Mouse (Mus musculus): Measurements from ENCODE around the gene Nxn. TPM values are rescaled to one million over a fixed set of nuclear protein-coding genes. Genes with fewer than 3 reads are reported as not detected.

The Nxn gene
- polyA plus RNA-seq, 1 experiment: 7.4 TPM

- Histone ChIP-seq H3K27ac (ENCODE audit: insufficient read depth, low read depth, low read length) (no peak overlapping the region), H3K4me3 (ENCODE audit: low read depth, low read length) (no peak overlapping the region), H3K4me1 (ENCODE audit: control insufficient read depth, insufficient read depth, insufficient read length, low read length) (peaks cover 4% of the 10 kb centered on the region; the same call in 1 of the 2 replicates), H3K36me3 (ENCODE audit: control insufficient read depth, insufficient read depth, low read length) (no peaks in the 10 kb centered on the region), H3K27me3 (ENCODE audit: control insufficient read depth, insufficient read depth, low read length) (no peaks in the 10 kb centered on the region)
- WGBS: 66% methylated on average over 6 of the region's 6 CpGs
- TF ChIP-seq POLR2A (IDR thresholded peaks at IDR 0.05; ENCODE audit: low read depth, low read length) (no peak), CTCF (IDR thresholded peaks at IDR 0.05; ENCODE audit: extremely low read depth, insufficient read length, insufficient replicate concordance, low read depth, low read length) (no peak)
Measured at GRCm38 (mm10) chr11:76314140-76314539, 84.8 kb downstream of the Nxn start.

GRCm38 (mm10) chr11:76312805-76313204 lies 86.1 kb downstream of the Nxn start:
- WGBS: 23% methylated on average over 4 of the region's 4 CpGs
- H3K27ac ChIP-seq (ENCODE audit: insufficient read depth, low read depth, low read length): no peak overlapping the region

GRCm38 (mm10) chr11:76311224-76312000 lies 87.5 kb downstream of the Nxn start:
- 83% methylated on average over 12 of the region's 12 CpGs for WGBS
- Histone ChIP-seq H3K36me3 (ENCODE audit: control insufficient read depth, insufficient read depth, low read length) (no peaks in the 10 kb centered on the region), H3K27ac (ENCODE audit: insufficient read depth, low read depth, low read length) (no peak overlapping the region), H3K27me3 (ENCODE audit: control insufficient read depth, insufficient read depth, low read length) (no peaks in the 10 kb centered on the region), H3K4me1 (ENCODE audit: control insufficient read depth, insufficient read depth, insufficient read length, low read length) (peaks cover 4% of the 10 kb centered on the region; the same call in 1 of the 2 replicates), H3K4me3 (ENCODE audit: low read depth, low read length) (no peak overlapping the region)
- TF ChIP-seq POLR2A (IDR thresholded peaks at IDR 0.05; ENCODE audit: low read depth, low read length) (no peak), CTCF (IDR thresholded peaks at IDR 0.05; ENCODE audit: extremely low read depth, insufficient read length, insufficient replicate concordance, low read depth, low read length) (no peak)

More at GRCm38 (mm10) chr11:76312805-76313204, 86.1 kb downstream of the Nxn start:
- Histone ChIP-seq H3K27me3 (ENCODE audit: control insufficient read depth, insufficient read depth, low read length) (no peaks in the 10 kb centered on the region), H3K4me1 (ENCODE audit: control insufficient read depth, insufficient read depth, insufficient read length, low read length) (peaks cover 4% of the 10 kb centered on the region; the same call in 1 of the 2 replicates), H3K4me3 (ENCODE audit: low read depth, low read length) (no peak overlapping the region), H3K36me3 (ENCODE audit: control insufficient read depth, insufficient read depth, low read length) (no peaks in the 10 kb centered on the region)
- TF ChIP-seq POLR2A (IDR thresholded peaks at IDR 0.05; ENCODE audit: low read depth, low read length) (no peak), CTCF (IDR thresholded peaks at IDR 0.05; ENCODE audit: extremely low read depth, insufficient read length, insufficient replicate concordance, low read depth, low read length) (no peak)

GRCm38 (mm10) chr11:76309868-76310267 lies 89.1 kb downstream of the Nxn start:
- H3K27me3 ChIP-seq (ENCODE audit: control insufficient read depth, insufficient read depth, low read length): no peaks in the 10 kb centered on the region
- H3K4me1 ChIP-seq (ENCODE audit: control insufficient read depth, insufficient read depth, insufficient read length, low read length): peaks cover 4% of the 10 kb centered on the region; the same call in 1 of the 2 replicates
- no peak overlapping the region for H3K27ac ChIP-seq (ENCODE audit: insufficient read depth, low read depth, low read length)
- no peak overlapping the region for H3K4me3 ChIP-seq (ENCODE audit: low read depth, low read length)
- TF ChIP-seq CTCF (IDR thresholded peaks at IDR 0.05; ENCODE audit: extremely low read depth, insufficient read length, insufficient replicate concordance, low read depth, low read length) (no peak), POLR2A (IDR thresholded peaks at IDR 0.05; ENCODE audit: low read depth, low read length) (no peak)
- no peaks in the 10 kb centered on the region for H3K36me3 ChIP-seq (ENCODE audit: control insufficient read depth, insufficient read depth, low read length)
- 71% methylated on average over 5 of the region's 5 CpGs for WGBS

- 43% methylated on average over 6 of the region's 6 CpGs for whole genome bisulfite sequencing
- Histone ChIP-seq H3K4me1 (ENCODE audit: control insufficient read depth, insufficient read depth, insufficient read length, low read length) (peaks cover 4% of the 10 kb centered on the region; the same call in 1 of the 2 replicates), H3K27ac (ENCODE audit: insufficient read depth, low read depth, low read length) (no peak overlapping the region), H3K4me3 (ENCODE audit: low read depth, low read length) (no peak overlapping the region), H3K36me3 (ENCODE audit: control insufficient read depth, insufficient read depth, low read length) (no peaks in the 10 kb centered on the region), H3K27me3 (ENCODE audit: control insufficient read depth, insufficient read depth, low read length) (no peaks in the 10 kb centered on the region)
- TF ChIP-seq POLR2A (IDR thresholded peaks at IDR 0.05; ENCODE audit: low read depth, low read length) (no peak), CTCF (IDR thresholded peaks at IDR 0.05; ENCODE audit: extremely low read depth, insufficient read length, insufficient replicate concordance, low read depth, low read length) (no peak)
Measured at GRCm38 (mm10) chr11:76309072-76309471, 89.9 kb downstream of the Nxn start.

DNA sequence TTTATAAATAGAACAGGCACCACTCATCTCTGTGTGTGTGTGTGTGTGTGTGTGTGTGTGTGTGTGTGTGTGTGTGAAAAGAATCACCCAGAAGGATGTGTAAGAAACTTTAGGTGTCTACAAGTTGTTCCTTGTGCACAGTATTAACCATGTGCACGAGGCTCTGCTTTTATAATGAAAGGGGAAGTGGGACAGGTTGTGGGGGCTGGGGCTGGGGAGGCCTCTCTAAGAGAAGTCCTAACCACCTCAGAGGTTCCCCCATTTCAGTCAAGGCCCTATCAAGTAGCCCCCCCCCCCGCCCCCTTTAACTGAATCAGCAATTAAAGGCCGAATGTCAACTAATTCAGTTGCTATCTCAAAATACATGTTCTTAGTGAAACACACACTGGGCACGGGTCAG lies 92.2 kb downstream of the Nxn start:
- no peaks in the 10 kb centered on the region for H3K36me3 ChIP-seq (ENCODE audit: control insufficient read depth, insufficient read depth, low read length)
- no peak for TF ChIP-seq CTCF (IDR thresholded peaks at IDR 0.05; ENCODE audit: extremely low read depth, insufficient read length, insufficient replicate concordance, low read depth, low read length)
- no peak for TF ChIP-seq POLR2A (IDR thresholded peaks at IDR 0.05; ENCODE audit: low read depth, low read length)
- 46% methylated on average over 4 of the region's 4 CpGs for WGBS
- no peak overlapping the region for H3K27ac ChIP-seq (ENCODE audit: insufficient read depth, low read depth, low read length)
- peaks cover 7% of the 10 kb centered on the region; the same call in 1 of the 2 replicates for H3K4me1 ChIP-seq (ENCODE audit: control insufficient read depth, insufficient read depth, insufficient read length, low read length)
- no peak overlapping the region for H3K4me3 ChIP-seq (ENCODE audit: low read depth, low read length)
- no peaks in the 10 kb centered on the region for H3K27me3 ChIP-seq (ENCODE audit: control insufficient read depth, insufficient read depth, low read length)

GRCm38 (mm10) chr11:76305571-76305970 lies 93.4 kb downstream of the Nxn start:
- TF ChIP-seq CTCF (IDR thresholded peaks at IDR 0.05; ENCODE audit: extremely low read depth, insufficient read length, insufficient replicate concordance, low read depth, low read length) (no peak), POLR2A (IDR thresholded peaks at IDR 0.05; ENCODE audit: low read depth, low read length) (no peak)
- H3K4me3 ChIP-seq (ENCODE audit: low read depth, low read length): no peak overlapping the region
- peaks cover 7% of the 10 kb centered on the region; the same call in 1 of the 2 replicates for H3K4me1 ChIP-seq (ENCODE audit: control insufficient read depth, insufficient read depth, insufficient read length, low read length)
- WGBS: 87% methylated on average over 4 of the region's 4 CpGs
- H3K27ac ChIP-seq (ENCODE audit: insufficient read depth, low read depth, low read length): no peak overlapping the region
- H3K27me3 ChIP-seq (ENCODE audit: control insufficient read depth, insufficient read depth, low read length): no peaks in the 10 kb centered on the region
- no peaks in the 10 kb centered on the region for H3K36me3 ChIP-seq (ENCODE audit: control insufficient read depth, insufficient read depth, low read length)
